Mouse (Mus musculus) lung, embryonic 14.5 days (tissue): Measurements from ENCODE around the gene Stx6. TPM values are rescaled to one million over a fixed set of nuclear protein-coding genes. Genes with fewer than 3 reads are reported as not detected.
A peak's percentile ranks its signal among the peaks of the same experiment; 100 is the strongest.

Experiments used
- ATAC-seq: fragments of 200-750 bp; cut with Nextera tagmentation; 2 replicates; pipeline ENCODE4 v1.8.0; 2017; ENCODE audit warnings: mild to moderate bottlenecking, moderate TSS enrichment, moderate library complexity; ENCODE audit not compliant: insufficient read depth
- DNase-seq: peaks from one replicate; pipeline ENCODE4 v3.0.0-alpha.2; 2015
- H3K27ac ChIP-seq: fragments of 300-500 bp; sonication (generic); 2 replicates; pipeline ENCODE4 v1.5.1; 2014; ENCODE audit warnings: low read depth, mild to moderate bottlenecking, moderate library complexity
- H3K27me3 ChIP-seq: fragments of 300-500 bp; sonication (generic); 2 replicates; pipeline ENCODE4 v1.6.1; 2014; ENCODE audit warnings: low read length, control low read depth; ENCODE audit not compliant: insufficient read depth
- H3K36me3 ChIP-seq: fragments of 300-500 bp; sonication (generic); 2 replicates; pipeline ENCODE4 v1.6.1; 2014; ENCODE audit warnings: control low read depth; ENCODE audit not compliant: insufficient read depth
- H3K4me1 ChIP-seq: fragments of 300-500 bp; sonication (generic); 2 replicates; pipeline ENCODE4 v1.6.1; 2014; ENCODE audit warnings: antibody characterized with exemption, control low read depth; ENCODE audit not compliant: insufficient read depth
- H3K4me2 ChIP-seq: fragments of 300-500 bp; sonication (generic); 2 replicates; pipeline ENCODE4 v1.6.1; 2014; ENCODE audit warnings: mild to moderate bottlenecking
- H3K4me3 ChIP-seq: fragments of 300-500 bp; sonication (generic); 2 replicates; pipeline ENCODE4 v1.5.1; 2014; ENCODE audit warnings: low read depth, low read length
- H3K9ac ChIP-seq: fragments of 300-500 bp; sonication (generic); 2 replicates; pipeline ENCODE4 v1.6.1; 2014
- H3K9me3 ChIP-seq: fragments of 300-500 bp; sonication (generic); 2 replicates; pipeline ENCODE4 v1.6.1; 2016; ENCODE audit warnings: low read depth, low read length, control low read depth
- CTCF ChIP-seq: IDR thresholded peaks from 2 replicates; pipeline ENCODE4 v1.5.1; 2016; ENCODE audit warnings: antibody characterized with exemption, low read depth
- WGBS: fragments of 180-500 bp; shearing (Covaris S2); extraction: QIAGEN DNeasy Blood & Tissue Kit; methylation state at CpG from one replicate; pipeline ENCODE4 v1.1.7; 2014; 5-methylcytosine and 5-hydroxymethylcytosine counted together
- polyA plus RNA-seq: library from polyadenylated mRNA; unstranded; fragments of >200 nt; fragmentation: Nextera tagmentation; extraction: Ambion mirVana; gene quantifications from 2 replicates; pipeline ENCODE4 v1.2.1, GENCODE M21; 2014

Stx6 gene
- polyA plus RNA-seq, 1 experiment from 2014 or later, result 99.7 TPM

DNA sequence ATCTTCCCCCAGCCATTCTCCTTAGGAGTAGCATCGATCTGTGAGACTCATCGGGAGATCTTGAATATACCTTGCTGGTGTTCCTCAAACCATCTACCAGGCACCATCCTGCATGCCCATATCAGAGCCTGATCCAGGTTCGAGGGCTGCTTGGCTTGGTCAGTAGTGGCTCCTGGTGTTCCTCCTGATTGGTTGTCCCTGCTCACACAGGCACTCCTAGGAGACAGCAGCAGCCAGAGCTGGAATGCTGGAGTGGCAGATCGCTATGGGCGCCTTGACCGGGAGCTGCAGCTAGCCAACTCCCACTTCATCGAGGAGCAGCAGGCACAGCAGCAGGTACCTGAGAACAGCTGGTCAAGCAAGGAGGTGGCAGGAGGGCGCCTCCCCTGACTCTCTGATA lies 32.7 kb downstream of the Stx6 start:
- H3K36me3 ChIP-seq, result peaks cover 78% of the 10 kb centered on the region
- ATAC-seq (no peak), DNase-seq (no peak)
- TF ChIP-seq CTCF, result no peak
- H3K9me3 ChIP-seq, result no peaks in the 10 kb centered on the region
- H3K27ac ChIP-seq, result no peak overlapping the region
- H3K4me1 ChIP-seq, result no peaks in the 10 kb centered on the region; the same call in 1 of the 2 replicates
- WGBS, result 82% methylated on average over 8 of the region's 8 CpGs
- no peak overlapping the region for H3K4me2 ChIP-seq
- no peak overlapping the region for H3K4me3 ChIP-seq
- H3K27me3 ChIP-seq, result no peaks in the 10 kb centered on the region
- H3K9ac ChIP-seq, result no peak overlapping the region

- no peaks in the 10 kb centered on the region for H3K9me3 ChIP-seq
- DNase-seq (peak; percentile 72), ATAC-seq (no peak; the same call in 1 of the 2 replicates)
- no peaks in the 10 kb centered on the region for H3K27me3 ChIP-seq
- no peak overlapping the region for H3K4me2 ChIP-seq
- WGBS, result 66% methylated on average over 2 of the region's 2 CpGs
- TF ChIP-seq CTCF, result no peak
- H3K9ac ChIP-seq, result no peak overlapping the region
- peaks cover 75% of the 10 kb centered on the region for H3K36me3 ChIP-seq
- H3K27ac ChIP-seq, result no peak overlapping the region
- H3K4me1 ChIP-seq, result no peaks in the 10 kb centered on the region; the same call in 1 of the 2 replicates
- no peak overlapping the region for H3K4me3 ChIP-seq
Observed at GRCm38 (mm10) chr1:155191671-155192070, 33.2 kb downstream of the Stx6 start.

GRCm38 (mm10) chr1:155192805-155193368 lies 34.4 kb downstream of the Stx6 start:
- Histone ChIP-seq H3K9ac (no peak overlapping the region), H3K27ac (peak overlapping the region; percentile 30; the same call in 1 of the 2 replicates), H3K9me3 (no peaks in the 10 kb centered on the region), H3K36me3 (peaks cover 66% of the 10 kb centered on the region), H3K4me3 (no peak overlapping the region), H3K27me3 (no peaks in the 10 kb centered on the region), H3K4me2 (no peak overlapping the region), H3K4me1 (no peaks in the 10 kb centered on the region; the same call in 1 of the 2 replicates)
- peak; percentile 74 for ATAC-seq
- peak; percentile 80 for DNase-seq
- no peak for TF ChIP-seq CTCF
- 59% methylated on average over 15 of the region's 15 CpGs for WGBS

- Histone ChIP-seq H3K9me3 (no peaks in the 10 kb centered on the region), H3K27ac (no peak overlapping the region), H3K36me3 (peaks cover 58% of the 10 kb centered on the region), H3K27me3 (no peaks in the 10 kb centered on the region), H3K4me1 (no peaks in the 10 kb centered on the region), H3K4me3 (no peak overlapping the region), H3K4me2 (no peak overlapping the region), H3K9ac (no peak overlapping the region)
- 68% methylated on average over 4 of the region's 4 CpGs for WGBS
- TF ChIP-seq CTCF, result no peak
- DNase-seq (peak; percentile 53), ATAC-seq (no peak)
Observed at GRCm38 (mm10) chr1:155196691-155197090, 38.2 kb downstream of the Stx6 start.

DNA sequence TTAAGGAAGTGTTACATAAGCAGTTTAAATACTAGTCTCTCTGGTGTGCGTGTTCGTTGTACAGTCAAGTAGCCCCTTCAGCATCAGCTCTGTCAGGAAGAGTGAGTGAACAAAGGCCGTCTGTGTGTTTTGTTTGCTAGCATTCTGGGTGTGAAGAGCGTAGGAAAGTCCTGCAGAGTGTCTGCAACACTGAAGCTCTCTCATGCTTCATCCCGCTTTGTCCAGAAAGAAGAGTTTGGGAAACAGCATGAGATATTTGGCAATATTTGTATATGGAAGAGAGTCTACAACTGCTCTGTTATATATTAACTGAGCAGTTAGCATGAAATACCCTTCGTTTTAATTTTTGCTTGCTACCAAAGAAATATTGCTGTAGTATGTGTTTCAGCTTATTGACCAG lies 41.0 kb downstream of the Stx6 start:
- DNase-seq, result no peak
- 0 out of 2 replicates have a peak overlapping the region, but pooled peaks have one; percentile 42 for H3K27ac ChIP-seq
- TF ChIP-seq CTCF, result no peak
- peaks cover 55% of the 10 kb centered on the region for H3K36me3 ChIP-seq
- H3K27me3 ChIP-seq, result no peaks in the 10 kb centered on the region
- ATAC-seq, result peak; percentile 44; the same call in 1 of the 2 replicates
- no peaks in the 10 kb centered on the region for H3K4me1 ChIP-seq
- WGBS, result 61% methylated on average over 6 of the region's 6 CpGs
- no peak overlapping the region for H3K4me3 ChIP-seq
- H3K9ac ChIP-seq, result no peak overlapping the region
- no peaks in the 10 kb centered on the region for H3K9me3 ChIP-seq
- H3K4me2 ChIP-seq, result no peak overlapping the region

DNA sequence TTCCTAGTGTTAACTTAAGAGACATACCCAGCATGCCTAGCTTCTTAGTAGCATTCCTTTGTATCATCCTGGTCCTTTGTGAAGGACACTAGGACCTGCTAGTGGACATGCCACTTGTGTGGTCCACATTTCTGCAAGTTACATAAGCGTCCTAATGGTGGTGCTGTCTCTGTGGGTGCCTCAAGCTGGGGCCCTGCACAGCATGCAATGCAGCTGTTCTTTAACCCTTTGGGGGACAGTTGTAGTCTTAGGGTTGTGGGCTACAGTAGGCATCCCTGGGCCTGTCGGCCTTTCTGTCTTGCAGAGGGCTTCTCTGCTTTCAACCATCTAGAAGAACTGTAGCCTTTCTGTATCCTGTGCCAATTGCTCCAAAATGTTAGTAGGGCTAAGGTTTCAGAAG lies 42.5 kb downstream of the Stx6 start:
- no peak overlapping the region for H3K4me3 ChIP-seq
- H3K27me3 ChIP-seq, result no peaks in the 10 kb centered on the region
- no peaks in the 10 kb centered on the region for H3K9me3 ChIP-seq
- ATAC-seq, result no peak
- no peak overlapping the region for H3K27ac ChIP-seq
- no peak for TF ChIP-seq CTCF
- DNase-seq, result no peak
- WGBS, result 54% methylated on average over 2 of the region's 2 CpGs
- H3K4me2 ChIP-seq, result no peak overlapping the region
- H3K9ac ChIP-seq, result no peak overlapping the region
- peaks cover 45% of the 10 kb centered on the region for H3K36me3 ChIP-seq
- peaks cover 4% of the 10 kb centered on the region for H3K4me1 ChIP-seq

- Histone ChIP-seq H3K9me3 (no peaks in the 10 kb centered on the region), H3K27ac (no peak overlapping the region), H3K4me2 (no peak overlapping the region), H3K9ac (no peak overlapping the region), H3K27me3 (no peaks in the 10 kb centered on the region), H3K36me3 (peaks cover 43% of the 10 kb centered on the region), H3K4me3 (no peak overlapping the region), H3K4me1 (peaks cover 8% of the 10 kb centered on the region)
- TF ChIP-seq CTCF, result no peak
- WGBS, result 56% methylated on average over 4 of the region's 4 CpGs
- ATAC-seq, result no peak
- no peak for DNase-seq
Observed at GRCm38 (mm10) chr1:155201373-155201879, 42.9 kb downstream of the Stx6 start.
